Mouse (Mus musculus) G1E (cell line): ENCODE measurements around the gene Ch25h. TPM values are rescaled to one million over a fixed set of nuclear protein-coding genes. Genes with fewer than 3 reads are reported as not detected.

Source experiments
- ATAC-seq: 2 replicates; pipeline ENCODE4 v1.8.0; 2016; ENCODE audit warnings: mild to moderate bottlenecking; ENCODE audit not compliant: insufficient number of reproducible peaks, poor library complexity, low FRiP score, severe bottlenecking; ENCODE audit errors: extremely low read depth
- DNase-seq: peaks from one replicate; pipeline ENCODE4 v3.0.0; 2012; ENCODE audit warnings: low spot score
- H3K27me3 ChIP-seq: 2 replicates; pipeline ENCODE4 v1.6.1; 2012; ENCODE audit warnings: mild to moderate bottlenecking, low read length, inconsistent platforms; ENCODE audit not compliant: insufficient read depth
- H3K36me3 ChIP-seq: replicated peaks from 2 replicates; pipeline ENCODE3; 2012; ENCODE audit warnings: mild to moderate bottlenecking, inconsistent platforms
- H3K4me1 ChIP-seq: 2 replicates; pipeline ENCODE4 v1.6.1; 2012; ENCODE audit warnings: low read depth, low read length, inconsistent platforms, mixed read lengths; ENCODE audit not compliant: insufficient read depth
- H3K4me3 ChIP-seq: 2 replicates; pipeline ENCODE4 v1.5.1; 2012; ENCODE audit warnings: low read depth, mild to moderate bottlenecking, inconsistent platforms, low read length, moderate library complexity, mixed read lengths
- H3K9me3 ChIP-seq: replicated peaks from 2 replicates; pipeline ENCODE4 v1.6.1; 2012; ENCODE audit warnings: inconsistent platforms
- CTCF ChIP-seq: IDR thresholded peaks from 2 replicates; pipeline ENCODE4 v1.5.1; 2012; ENCODE audit warnings: low read depth, low read length, inconsistent platforms, mixed read lengths
- GATA1 ChIP-seq: IDR thresholded peaks from 2 replicates; pipeline ENCODE4 v1.6.1; 2012; ENCODE audit warnings: borderline replicate concordance, low read length, inconsistent platforms, mixed read lengths
- GATA2 ChIP-seq: IDR thresholded peaks from 2 replicates; pipeline ENCODE4 v1.6.1; 2012; ENCODE audit warnings: low read depth, low read length, inconsistent platforms, borderline replicate concordance
- POLR2AphosphoS5 ChIP-seq: IDR thresholded peaks from 2 replicates; pipeline ENCODE4 v1.6.1; 2012; ENCODE audit warnings: low read depth, low read length, inconsistent platforms; ENCODE audit not compliant: insufficient replicate concordance
- TAL1 ChIP-seq: conservative IDR thresholded peaks from 2 replicates; pipeline ENCODE4 v1.6.1; 2012; ENCODE audit warnings: low read depth, low read length, inconsistent platforms, mixed read lengths
- polyA plus RNA-seq: library from polyadenylated mRNA; stranded (reverse); fragments of >175 nt; gene quantifications from 2 replicates; pipeline ENCODE4 v1.2.3, GENCODE M21; 2012
- total RNA-seq, 2 experiments: library from RNA; stranded (forward) in 1 of 2; stranded (reverse) in 1 of 2; fragments of 200-1000 nt in 1 of 2; fragments of >200 nt in 1 of 2; fragmentation: Nextera tagmentation in 1 of 2; gene quantifications; 2 replicates each; pipeline ENCODE4 v1.2.3; 2014 to 2017

Gene Ch25h
- total and polyA plus RNA-seq, 3 experiments, result 0.11 TPM; not detected in 2

- TF ChIP-seq GATA1, result no peak
- no peak for TF ChIP-seq GATA2
- no peak for TF ChIP-seq CTCF
- TF ChIP-seq TAL1, result no peak
- TF ChIP-seq POLR2AphosphoS5, result no peak
Observed at GRCm38 (mm10) chr19:34450784-34451370, 24.1 kb downstream of the Ch25h start.

GRCm38 (mm10) chr19:34448851-34449250, 26.1 kb downstream of the Ch25h start:
- TF ChIP-seq CTCF (no peak), GATA1 (no peak), TAL1 (no peak), GATA2 (no peak), POLR2AphosphoS5 (no peak)
- H3K9me3 ChIP-seq, result no peaks in the 10 kb centered on the region
- no peak for DNase-seq
- no peaks in the 10 kb centered on the region for H3K4me1 ChIP-seq
- H3K27me3 ChIP-seq, result no peaks in the 10 kb centered on the region
- no peaks in the 10 kb centered on the region for H3K36me3 ChIP-seq
- no peak overlapping the region for H3K4me3 ChIP-seq
- ATAC-seq, result no peak

More at GRCm38 (mm10) chr19:34450784-34451370, 24.1 kb downstream of the Ch25h start:
- no peaks in the 10 kb centered on the region for H3K9me3 ChIP-seq
- no peaks in the 10 kb centered on the region for H3K36me3 ChIP-seq
- H3K4me3 ChIP-seq, result no peak overlapping the region
- no peaks in the 10 kb centered on the region for H3K27me3 ChIP-seq
- ATAC-seq (no peak), DNase-seq (no peak)
- H3K4me1 ChIP-seq, result no peaks in the 10 kb centered on the region

GRCm38 (mm10) chr19:34445410-34446012, 29.5 kb downstream of the Ch25h start:
- no peaks in the 10 kb centered on the region for H3K27me3 ChIP-seq
- TF ChIP-seq GATA2, result no peak
- TF ChIP-seq TAL1, result no peak
- TF ChIP-seq GATA1, result no peak
- TF ChIP-seq POLR2AphosphoS5, result no peak
- TF ChIP-seq CTCF, result no peak
- ATAC-seq (no peak), DNase-seq (no peak)
- H3K36me3 ChIP-seq, result no peaks in the 10 kb centered on the region
- no peaks in the 10 kb centered on the region for H3K4me1 ChIP-seq
- no peaks in the 10 kb centered on the region for H3K9me3 ChIP-seq
- H3K4me3 ChIP-seq, result no peak overlapping the region

GRCm38 (mm10) chr19:34444785-34445184, 30.2 kb downstream of the Ch25h start:
- no peaks in the 10 kb centered on the region for H3K4me1 ChIP-seq
- no peaks in the 10 kb centered on the region for H3K27me3 ChIP-seq
- DNase-seq, result no peak
- no peaks in the 10 kb centered on the region for H3K9me3 ChIP-seq
- no peaks in the 10 kb centered on the region for H3K36me3 ChIP-seq
- no peak overlapping the region for H3K4me3 ChIP-seq
- no peak for ATAC-seq
- TF ChIP-seq GATA2, result no peak
- no peak for TF ChIP-seq POLR2AphosphoS5
- no peak for TF ChIP-seq GATA1
- TF ChIP-seq CTCF, result no peak
- no peak for TF ChIP-seq TAL1

- no peaks in the 10 kb centered on the region for H3K27me3 ChIP-seq
- ATAC-seq (no peak), DNase-seq (no peak)
- H3K9me3 ChIP-seq, result no peaks in the 10 kb centered on the region
- H3K36me3 ChIP-seq, result no peaks in the 10 kb centered on the region
- no peaks in the 10 kb centered on the region for H3K4me1 ChIP-seq
- H3K4me3 ChIP-seq, result no peak overlapping the region
- TF ChIP-seq GATA2 (no peak), CTCF (no peak), POLR2AphosphoS5 (no peak), TAL1 (no peak), GATA1 (no peak)
Observed at GRCm38 (mm10) chr19:34441979-34442378, 33.0 kb downstream of the Ch25h start.

- Histone ChIP-seq H3K4me1 (no peaks in the 10 kb centered on the region), H3K9me3 (no peaks in the 10 kb centered on the region), H3K27me3 (no peaks in the 10 kb centered on the region), H3K4me3 (no peak overlapping the region), H3K36me3 (no peaks in the 10 kb centered on the region)
- DNase-seq (no peak), ATAC-seq (no peak)
- TF ChIP-seq TAL1 (no peak), POLR2AphosphoS5 (no peak), GATA2 (no peak), GATA1 (no peak), CTCF (no peak)
Observed at GRCm38 (mm10) chr19:34435197-34435611, 39.8 kb downstream of the Ch25h start.
